Mouse (Mus musculus): ENCODE measurements around the gene Pde6h. TPM values are rescaled to one million over a fixed set of nuclear protein-coding genes. Genes with fewer than 3 reads are reported as not detected.
"Not testable (repeated sequence)": the region's sequence is repeated elsewhere in the genome, so short reads cannot be mapped to it uniquely, and the experiment has no call there.

Pde6h gene
- 1 to 10 TPM in 17 of 26 experiments, under 1 TPM in 5, not detected in 4; 0.16 to 5.8 (median 2.2) TPM for total RNA-seq (2018; cell fraction: chromatin; rRNA removed)
- total RNA-seq (2018; cell fraction: cytosol; rRNA removed) = under 1 TPM in 11 of 26 experiments, not detected in 15; 0.03 to 0.49 (median 0.19) TPM
- total RNA-seq (2018; cell fraction: nucleus; rRNA removed) = 1 to 10 TPM in 10 of 26 experiments, under 1 TPM in 14, not detected in 2; 0.06 to 2.7 (median 0.92) TPM
- polyA plus RNA-seq (2018) = 0.10 to 0.50 TPM in 2 of 3 replicates, not detected in the other

GRCm38 (mm10) chr6:136923532-136923931 is at the start of gene Pde6h:
Gene Pde6h (plus strand): TSS chr6:136923832.
- no peak within 1 kb of the TSS for H3K27ac ChIP-seq
- peaks cover 55% of the 10 kb centered on the region for H3K36me3 ChIP-seq (ENCODE audit: inconsistent target)
- WGBS (ENCODE audit: missing documents) = 87% methylated on average over 8 of the region's 8 CpGs
- H3K79me2 ChIP-seq (ENCODE audit: inconsistent target) = no peaks in the 10 kb centered on the region
- no peak within 1 kb of the TSS for H3K4me3 ChIP-seq (ENCODE audit: inconsistent target)

GRCm38 (mm10) chr6:136874599-136874998 is 49.0 kb upstream of the Pde6h start:
- WGBS (ENCODE audit: missing documents) = 23% methylated on average over 8 of the region's 8 CpGs
- no peak overlapping the region for H3K4me3 ChIP-seq (ENCODE audit: inconsistent target)
- H3K79me2 ChIP-seq (ENCODE audit: inconsistent target) = no peaks in the 10 kb centered on the region
- no peak overlapping the region for H3K27ac ChIP-seq
- no peaks in the 10 kb centered on the region for H3K36me3 ChIP-seq (ENCODE audit: inconsistent target)

GRCm38 (mm10) chr6:136875670-136876069 is 48.0 kb upstream of the Pde6h start, which contains the start of gene Mgp:
Gene Mgp (minus strand): TSS chr6:136875823.
- Histone ChIP-seq H3K4me3 (ENCODE audit: inconsistent target) (no peak within 1 kb of the TSS), H3K79me2 (ENCODE audit: inconsistent target) (no peaks in the 10 kb centered on the region), H3K27ac (no peak within 1 kb of the TSS), H3K36me3 (ENCODE audit: inconsistent target) (no peaks in the 10 kb centered on the region)
- WGBS (ENCODE audit: missing documents) = 82% methylated on average over 9 of the region's 9 CpGs

GRCm38 (mm10) chr6:136881678-136882077 is 42.0 kb upstream of the Pde6h start:
- 96% methylated on average over 8 of the region's 8 CpGs for WGBS (ENCODE audit: missing documents)
- no peaks in the 10 kb centered on the region for H3K36me3 ChIP-seq (ENCODE audit: inconsistent target)
- H3K79me2 ChIP-seq (ENCODE audit: inconsistent target) = no peaks in the 10 kb centered on the region
- H3K27ac ChIP-seq = no peak overlapping the region
- H3K4me3 ChIP-seq (ENCODE audit: inconsistent target) = no peak overlapping the region

- WGBS (ENCODE audit: missing documents) = 72% methylated on average over 3 of the region's 3 CpGs
- no peak overlapping the region for H3K4me3 ChIP-seq (ENCODE audit: inconsistent target)
- H3K27ac ChIP-seq = no peak overlapping the region
- H3K36me3 ChIP-seq (ENCODE audit: inconsistent target) = no peaks in the 10 kb centered on the region
- H3K79me2 ChIP-seq (ENCODE audit: inconsistent target) = no peaks in the 10 kb centered on the region
Observed at GRCm38 (mm10) chr6:136883431-136883915, 40.2 kb upstream of the Pde6h start.

GRCm38 (mm10) chr6:136883961-136884360 is 39.7 kb upstream of the Pde6h start:
- H3K4me3 ChIP-seq (ENCODE audit: inconsistent target) = no peak overlapping the region
- no peaks in the 10 kb centered on the region for H3K79me2 ChIP-seq (ENCODE audit: inconsistent target)
- WGBS (ENCODE audit: missing documents) = 80% methylated on average over 6 of the region's 6 CpGs
- no peak overlapping the region for H3K27ac ChIP-seq
- H3K36me3 ChIP-seq (ENCODE audit: inconsistent target) = no peaks in the 10 kb centered on the region

- H3K4me3 ChIP-seq (ENCODE audit: inconsistent target); H3K27ac ChIP-seq; H3K79me2 ChIP-seq (ENCODE audit: inconsistent target); H3K36me3 ChIP-seq (ENCODE audit: inconsistent target): not testable (repeated sequence)
- WGBS (ENCODE audit: missing documents) = no CpG with 5 or more reads among the region's 1 CpGs
Observed at GRCm38 (mm10) chr6:136884766-136885165, 38.9 kb upstream of the Pde6h start.

GRCm38 (mm10) chr6:136887854-136888253 is 35.8 kb upstream of the Pde6h start:
- no peak overlapping the region for H3K27ac ChIP-seq
- no peaks in the 10 kb centered on the region for H3K79me2 ChIP-seq (ENCODE audit: inconsistent target)
- 91% methylated on average over 9 of the region's 9 CpGs for WGBS (ENCODE audit: missing documents)
- H3K4me3 ChIP-seq (ENCODE audit: inconsistent target) = no peak overlapping the region
- no peaks in the 10 kb centered on the region for H3K36me3 ChIP-seq (ENCODE audit: inconsistent target)

- 98% methylated on average over 6 of the region's 6 CpGs for WGBS (ENCODE audit: missing documents)
- Histone ChIP-seq H3K27ac (no peak overlapping the region), H3K4me3 (ENCODE audit: inconsistent target) (no peak overlapping the region), H3K36me3 (ENCODE audit: inconsistent target) (no peaks in the 10 kb centered on the region), H3K79me2 (ENCODE audit: inconsistent target) (no peaks in the 10 kb centered on the region)
Observed at GRCm38 (mm10) chr6:136889067-136889466, 34.6 kb upstream of the Pde6h start.

GRCm38 (mm10) chr6:136889554-136889953 is 34.1 kb upstream of the Pde6h start:
- H3K79me2 ChIP-seq (ENCODE audit: inconsistent target) = no peaks in the 10 kb centered on the region
- no peak overlapping the region for H3K27ac ChIP-seq
- H3K36me3 ChIP-seq (ENCODE audit: inconsistent target) = no peaks in the 10 kb centered on the region
- no peak overlapping the region for H3K4me3 ChIP-seq (ENCODE audit: inconsistent target)
- WGBS (ENCODE audit: missing documents) = 95% methylated on average over 6 of the region's 6 CpGs

- H3K4me3 ChIP-seq (ENCODE audit: inconsistent target) = no peak overlapping the region
- no peaks in the 10 kb centered on the region for H3K79me2 ChIP-seq (ENCODE audit: inconsistent target)
- H3K36me3 ChIP-seq (ENCODE audit: inconsistent target) = no peaks in the 10 kb centered on the region
- 100% methylated on average over 2 of the region's 2 CpGs for WGBS (ENCODE audit: missing documents)
- no peak overlapping the region for H3K27ac ChIP-seq
Observed at GRCm38 (mm10) chr6:136892002-136892401, 31.6 kb upstream of the Pde6h start.

GRCm38 (mm10) chr6:136894532-136895339 is 28.9 kb upstream of the Pde6h start:
- H3K27ac ChIP-seq = no peak overlapping the region
- H3K79me2 ChIP-seq (ENCODE audit: inconsistent target) = no peaks in the 10 kb centered on the region
- no peaks in the 10 kb centered on the region for H3K36me3 ChIP-seq (ENCODE audit: inconsistent target)
- H3K4me3 ChIP-seq (ENCODE audit: inconsistent target) = no peak overlapping the region
- WGBS (ENCODE audit: missing documents) = 62% methylated on average over 15 of the region's 15 CpGs

- no peak overlapping the region for H3K4me3 ChIP-seq (ENCODE audit: inconsistent target)
- no peaks in the 10 kb centered on the region for H3K79me2 ChIP-seq (ENCODE audit: inconsistent target)
- H3K36me3 ChIP-seq (ENCODE audit: inconsistent target) = no peaks in the 10 kb centered on the region
- no peak overlapping the region for H3K27ac ChIP-seq
- WGBS (ENCODE audit: missing documents) = 77% methylated on average over 4 of the region's 4 CpGs
Observed at GRCm38 (mm10) chr6:136897789-136898188, 25.8 kb upstream of the Pde6h start.

GRCm38 (mm10) chr6:136898222-136898621 is 25.4 kb upstream of the Pde6h start:
- Histone ChIP-seq H3K79me2 (ENCODE audit: inconsistent target) (no peaks in the 10 kb centered on the region), H3K27ac (no peak overlapping the region), H3K4me3 (ENCODE audit: inconsistent target) (no peak overlapping the region), H3K36me3 (ENCODE audit: inconsistent target) (no peaks in the 10 kb centered on the region)
- 8% methylated on average over 4 of the region's 4 CpGs for WGBS (ENCODE audit: missing documents)

GRCm38 (mm10) chr6:136898954-136899353 is 24.7 kb upstream of the Pde6h start:
- Histone ChIP-seq H3K4me3 (ENCODE audit: inconsistent target) (no peak overlapping the region), H3K79me2 (ENCODE audit: inconsistent target) (no peaks in the 10 kb centered on the region), H3K27ac (no peak overlapping the region), H3K36me3 (ENCODE audit: inconsistent target) (no peaks in the 10 kb centered on the region)
- 18% methylated on average over 2 of the region's 2 CpGs for WGBS (ENCODE audit: missing documents)
